ENCODE assay signal across 9 mouse cellular contexts in the genomic region with DNA sequence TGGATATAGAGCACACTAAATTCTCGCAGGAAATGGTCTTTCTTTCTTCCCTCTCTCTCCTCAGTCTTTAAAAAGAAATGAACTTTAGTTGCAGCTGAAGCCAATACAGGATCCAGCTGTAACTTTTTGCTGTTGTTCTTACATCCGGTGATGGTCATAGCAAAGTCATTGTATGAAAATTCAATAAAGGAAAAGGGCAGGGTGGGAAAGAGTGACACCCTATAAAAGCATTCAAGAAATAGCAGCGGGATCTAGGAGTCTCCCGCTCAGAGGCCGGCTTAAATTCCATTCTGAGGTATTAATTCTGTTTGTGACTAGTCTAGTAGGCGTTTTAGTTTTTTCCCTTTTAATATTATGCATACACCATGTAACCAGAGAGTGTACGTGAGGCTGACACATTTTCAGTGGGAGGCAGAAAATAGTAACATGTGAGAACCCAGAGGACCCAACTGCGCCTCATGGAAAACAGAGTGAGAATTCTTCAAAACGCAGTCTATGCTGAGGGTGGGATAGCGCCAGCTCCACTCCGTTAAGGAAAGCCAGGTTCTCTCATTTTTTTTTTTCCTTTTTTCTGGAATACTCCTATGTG. TPM values are rescaled to one million over a fixed set of nuclear protein-coding genes. Genes with fewer than 3 reads are reported as not detected.
DNase-seq lines count a peak whose midpoint lies in the region; ATAC-seq lines count a peak whose summit lies in the region.
"Had no signal": no experiment of that assay in that cellular context is flagged by ENCODE, and none has a peak within 500 bp of the region (broad histone marks: within the 10 kb centered on the region; RNA-seq: fewer than 3 reads in every experiment).

No protein-coding gene starts in this region.

- H3K4me1 ChIP-seq in embryonic facial prominence, embryonic 13.5 days = peaks cover 92% of the 10 kb centered on the region
- peaks cover 81% of the 10 kb centered on the region for H3K4me1 ChIP-seq in liver, embryonic 16.5 days (ENCODE audit: control insufficient read depth, low read depth, low read length)

- WGBS in embryonic facial prominence, embryonic 13.5 days = 26% methylated on average over 11 of the region's 11 CpGs
- WGBS in liver, embryonic 16.5 days (ENCODE audit: insufficient replicate concordance) = 69% methylated on average over 11 of the region's 11 CpGs

- no peaks in the 10 kb centered on the region for H3K36me3 ChIP-seq in embryonic facial prominence, embryonic 13.5 days
- H3K36me3 ChIP-seq in liver, embryonic 16.5 days (ENCODE audit: control insufficient read depth, insufficient read depth) = no peaks in the 10 kb centered on the region
- H3K36me3 ChIP-seq: midbrain, embryonic 12.5 days had no signal

- no peaks in the 10 kb centered on the region for H3K9me3 ChIP-seq in embryonic facial prominence, embryonic 13.5 days
- no peaks in the 10 kb centered on the region for H3K9me3 ChIP-seq in liver, embryonic 16.5 days (replicated peaks; ENCODE audit: control insufficient read depth, low read length)
- H3K9me3 ChIP-seq: midbrain, embryonic 12.5 days had no signal

- H3K9ac ChIP-seq in embryonic facial prominence, embryonic 13.5 days = no peak overlapping the region
- peak overlapping the region; percentile 26; the same call in 1 of the 2 replicates for H3K9ac ChIP-seq in liver, embryonic 16.5 days (ENCODE audit: low read depth, low read length)
- H3K9ac ChIP-seq: midbrain, embryonic 12.5 days had no signal

- ATAC-seq in frontal cortex, adult (ENCODE audit: low TSS enrichment) = peak; percentile 28; the same call in 1 of the 2 replicates
- ATAC-seq in embryonic facial prominence, embryonic 13.5 days (ENCODE audit: insufficient number of reproducible peaks, insufficient read depth, low FRiP score, low TSS enrichment, low read depth) = no peak
- ATAC-seq in liver, embryonic 16.5 days (ENCODE audit: low read depth) = no peak

- peak overlapping the region; percentile 76 for H3K27ac ChIP-seq in embryonic facial prominence, embryonic 13.5 days
- H3K27ac ChIP-seq in liver, embryonic 16.5 days (ENCODE audit: low read length) = peak overlapping the region; percentile 72; the same call in 1 of the 2 replicates
- H3K27ac ChIP-seq: midbrain, embryonic 12.5 days had no signal

- no peak overlapping the region for H3K4me3 ChIP-seq in embryonic facial prominence, embryonic 13.5 days
- H3K4me3 ChIP-seq in liver, embryonic 16.5 days (ENCODE audit: low read depth, low read length) = no peak overlapping the region
- H3K4me3 ChIP-seq: midbrain, embryonic 12.5 days had no signal

- H3K27me3 ChIP-seq in embryonic facial prominence, embryonic 13.5 days = no peaks in the 10 kb centered on the region
- H3K27me3 ChIP-seq in liver, embryonic 16.5 days (ENCODE audit: control insufficient read depth, insufficient read depth, low read depth, low read length) = no peaks in the 10 kb centered on the region
- H3K27me3 ChIP-seq: midbrain, embryonic 12.5 days had no signal

- no peak for DNase-seq in frontal cortex, postnatal 25 days (ENCODE audit: low spot score in 2 of 2)
- DNase-seq in layer of hippocampus, adult 11-12 months (ENCODE audit: low spot score) = peak; percentile 44
- no peak for DNase-seq in layer of hippocampus, adult 9-10 months (ENCODE audit: low spot score)
- DNase-seq in cerebellum, adult 11 months = no peak
- DNase-seq in spleen, postnatal 36 days (ENCODE audit: low spot score in 2 of 2) = no peak

- peak overlapping the region; percentile 37 for H3K4me2 ChIP-seq in embryonic facial prominence, embryonic 13.5 days
- H3K4me2 ChIP-seq in liver, embryonic 16.5 days (ENCODE audit: low read depth, low read length) = no peak overlapping the region; the same call in 1 of the 2 replicates
- H3K4me2 ChIP-seq: midbrain, embryonic 12.5 days had no signal

RNA-seq across cellular contexts. Expression of gene Cyth3, which starts 15.7 kb away (rescaled TPM):
- 48.4 and 51.3 TPM in 2 replicates for polyA plus RNA-seq in embryonic facial prominence, embryonic 13.5 days (2015; fragmentation: Nextera tagmentation; extraction: Ambion mirVana)
- polyA plus RNA-seq in liver, embryonic 16.5 days (2015; fragmentation: Nextera tagmentation; extraction: Ambion mirVana) = 34.7 and 35.9 TPM in 2 replicates
